Mouse (Mus musculus) bone marrow macrophage, adult 2 months (primary cell): Measurements from ENCODE around the gene Fndc4. TPM values are rescaled to one million over a fixed set of nuclear protein-coding genes. Genes with fewer than 3 reads are reported as not detected.

ENCODE experiments used
- H3K27ac ChIP-seq: 2 replicates; pipeline ENCODE4 v1.5.1; 2012; ENCODE audit warnings: low read depth, low read length; ENCODE audit not compliant: insufficient read depth
- H3K4me1 ChIP-seq: 2 replicates; pipeline ENCODE4 v1.6.1; 2012; ENCODE audit warnings: low read length; ENCODE audit not compliant: control insufficient read depth, insufficient read depth
- H3K4me3 ChIP-seq: 2 replicates; pipeline ENCODE4 v1.5.1; 2012; ENCODE audit warnings: mild to moderate bottlenecking, low read length, moderate library complexity; ENCODE audit not compliant: insufficient read depth
- CTCF ChIP-seq: IDR thresholded peaks from 2 replicates; pipeline ENCODE4 v1.5.1; 2012; ENCODE audit warnings: low read depth, mild to moderate bottlenecking, low read length, moderate library complexity
- POLR2A ChIP-seq: IDR thresholded peaks from 2 replicates; pipeline ENCODE4 v1.6.1; 2012; ENCODE audit warnings: mild to moderate bottlenecking, low read depth, low read length, borderline replicate concordance
- polyA plus RNA-seq: library from polyadenylated mRNA; stranded (reverse); fragments of >200 nt; gene quantifications from 2 replicates; pipeline ENCODE4 v1.2.4, GENCODE M21; 2012; ENCODE audit not compliant: missing spikeins, insufficient read depth, insufficient read length

Fndc4 gene
- polyA plus RNA-seq, 1 experiment = not detected

DNA sequence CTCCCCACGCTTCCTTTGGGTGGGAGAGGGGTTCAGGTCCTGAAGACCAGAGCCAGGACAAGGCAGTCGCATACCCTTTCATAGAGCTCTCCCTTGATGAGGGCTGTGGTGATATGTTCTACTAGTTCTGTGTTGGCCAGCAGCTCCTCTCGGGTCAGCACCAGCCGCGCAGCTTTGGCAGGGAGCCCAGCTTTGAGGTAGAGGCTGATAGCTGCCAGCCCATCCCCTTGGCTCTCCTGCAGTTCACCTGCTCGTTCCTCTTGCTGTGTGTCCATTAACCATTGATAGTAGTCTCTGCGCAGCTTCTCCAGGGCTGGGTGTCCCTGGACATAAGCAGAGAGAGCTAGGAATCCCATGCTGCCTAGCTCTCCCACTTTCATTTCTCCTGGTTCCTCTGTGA lies 29.8 kb downstream of the Fndc4 start:
- Histone ChIP-seq H3K4me3 (no peak overlapping the region), H3K27ac (no peak overlapping the region), H3K4me1 (0 out of 2 replicates have a peak, but pooled peaks cover 2% of the 10 kb centered on the region)
- TF ChIP-seq CTCF = no peak
- TF ChIP-seq POLR2A = no peak

DNA sequence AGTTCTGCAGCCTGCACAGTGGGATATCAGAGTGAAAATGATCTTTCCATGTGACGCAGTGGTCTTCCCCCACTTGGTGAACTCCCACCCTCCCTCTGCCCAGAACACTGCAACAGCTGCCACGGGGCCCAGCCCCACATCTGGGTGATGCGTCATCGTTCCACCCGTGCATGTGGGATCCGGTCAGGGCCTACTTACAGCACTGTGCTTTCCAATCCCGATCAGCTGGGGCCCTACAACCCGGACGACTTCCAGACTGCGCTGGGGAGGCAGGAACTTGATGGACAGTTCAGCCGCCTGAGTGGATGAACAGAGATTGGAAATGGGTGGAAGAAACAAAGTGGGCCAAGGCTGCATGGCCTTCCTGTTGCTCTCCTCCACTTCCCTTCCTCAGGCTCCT lies 38.3 kb downstream of the Fndc4 start:
- no peak for TF ChIP-seq POLR2A
- TF ChIP-seq CTCF = no peak
- no peak overlapping the region for H3K27ac ChIP-seq
- H3K4me1 ChIP-seq = peaks cover 34% of the 10 kb centered on the region
- no peak overlapping the region for H3K4me3 ChIP-seq

DNA sequence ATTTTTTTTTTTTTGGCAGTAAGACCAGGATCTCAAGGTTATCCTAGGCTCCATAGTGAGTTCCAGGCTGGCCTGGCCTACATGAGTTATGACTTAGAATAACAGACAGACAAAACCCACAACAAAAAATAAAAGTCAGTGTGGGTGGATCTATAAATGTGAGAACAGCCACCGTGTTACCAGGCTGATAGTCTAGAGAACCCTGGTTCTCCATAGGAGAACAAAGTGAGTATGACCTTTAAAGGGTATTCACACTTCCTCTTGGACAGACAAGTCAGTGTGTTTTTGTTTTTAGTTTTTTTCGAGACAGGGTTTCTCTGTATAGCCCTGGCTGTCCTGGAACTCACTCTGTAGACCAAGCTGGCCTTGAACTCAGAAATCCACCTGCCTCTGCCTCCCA lies 39.9 kb downstream of the Fndc4 start:
- Histone ChIP-seq H3K27ac (peak overlapping the region; percentile 1; the same call in 1 of the 2 replicates), H3K4me1 (peaks cover 34% of the 10 kb centered on the region), H3K4me3 (no peak overlapping the region)
- TF ChIP-seq POLR2A = no peak
- no peak for TF ChIP-seq CTCF

DNA sequence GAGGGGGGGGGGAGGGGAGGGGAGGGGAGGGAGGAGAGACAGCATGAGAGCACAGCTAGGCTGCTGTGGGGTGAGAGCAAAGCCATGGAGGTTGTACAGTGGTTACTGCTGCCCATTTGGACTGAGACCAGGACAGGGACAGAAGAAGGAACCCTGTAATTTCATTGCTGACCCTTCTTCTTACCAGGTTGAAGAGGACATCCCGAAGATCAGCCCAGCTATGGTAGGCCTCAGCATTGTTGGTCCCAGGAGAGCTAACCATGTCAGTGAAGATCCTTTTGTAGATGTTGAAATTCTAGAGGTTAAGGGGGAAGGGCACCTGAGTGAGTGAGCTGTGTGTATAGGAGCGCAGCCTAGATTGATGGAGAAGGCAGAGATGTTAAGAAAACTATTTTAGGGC lies 40.5 kb downstream of the Fndc4 start:
- no peak overlapping the region for H3K27ac ChIP-seq
- peaks cover 34% of the 10 kb centered on the region for H3K4me1 ChIP-seq
- TF ChIP-seq POLR2A = no peak
- TF ChIP-seq CTCF = no peak
- H3K4me3 ChIP-seq = no peak overlapping the region

DNA sequence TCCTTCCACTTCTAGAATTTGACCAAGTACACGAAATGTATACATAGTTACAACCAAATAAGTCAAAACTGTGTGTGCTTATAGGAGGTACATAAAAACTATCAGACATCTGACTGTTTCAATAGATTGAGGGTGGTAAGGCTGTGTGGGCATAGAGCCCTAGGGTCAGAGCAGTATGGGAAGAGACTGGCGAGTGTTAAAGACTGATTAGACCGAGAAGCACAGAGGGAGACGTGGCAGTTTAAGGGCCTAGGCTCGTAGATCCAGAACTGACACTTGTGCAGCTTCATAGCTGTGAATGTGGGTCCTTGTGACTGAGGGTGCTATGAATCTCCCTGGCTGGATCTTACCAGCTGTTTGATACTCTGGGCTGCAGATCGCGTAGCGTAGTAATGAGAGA lies 41.0 kb downstream of the Fndc4 start:
- TF ChIP-seq POLR2A (no peak), CTCF (no peak)
- Histone ChIP-seq H3K27ac (peak overlapping the region; percentile 49), H3K4me3 (no peak overlapping the region), H3K4me1 (peaks cover 34% of the 10 kb centered on the region)

DNA sequence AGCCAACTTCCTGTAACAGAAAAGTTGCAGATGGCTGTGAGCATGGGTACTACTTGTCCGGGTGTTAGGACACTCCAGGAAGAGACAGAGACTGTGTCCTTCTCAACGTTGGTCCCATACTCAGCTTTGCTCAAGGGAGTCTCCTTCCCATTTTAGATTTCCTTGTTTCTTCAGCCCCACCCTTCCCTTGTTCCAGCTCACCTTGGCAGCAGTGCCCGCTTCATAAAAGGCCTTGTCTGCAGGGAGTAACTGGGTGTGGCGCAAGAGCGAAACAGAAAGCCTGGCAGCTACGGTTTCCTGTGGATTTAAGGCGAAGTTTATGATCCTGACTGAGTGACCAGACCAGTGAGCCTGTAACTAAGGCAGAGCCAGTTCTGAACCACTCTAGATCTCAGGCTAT lies 41.4 kb downstream of the Fndc4 start:
- peak overlapping the region; percentile 1; the same call in 1 of the 2 replicates for H3K4me3 ChIP-seq

DNA sequence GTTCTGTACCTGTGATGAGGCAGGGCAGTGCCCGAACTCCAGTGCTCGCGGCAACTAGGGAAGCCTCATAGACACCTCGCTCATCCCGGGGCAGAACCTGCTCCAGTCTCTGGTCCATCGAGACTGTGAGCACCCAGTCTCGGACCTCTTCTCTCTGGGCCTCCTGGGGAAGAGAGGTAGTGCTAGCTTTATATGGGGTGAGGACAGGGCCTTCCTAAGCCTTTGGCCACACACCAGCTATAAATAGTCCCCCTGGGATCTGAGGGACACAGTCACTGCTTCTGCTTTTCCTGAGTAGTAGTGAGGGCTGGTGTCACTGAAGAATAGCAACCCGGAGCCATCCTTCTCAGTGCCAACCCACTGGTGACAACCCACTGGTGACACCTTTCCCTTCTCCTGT lies 42.1 kb downstream of the Fndc4 start:
- TF ChIP-seq POLR2A (no peak), CTCF (no peak)
- Histone ChIP-seq H3K4me1 (peaks cover 34% of the 10 kb centered on the region), H3K27ac (peak overlapping the region; percentile 49), H3K4me3 (peak overlapping the region; percentile 3; the same call in 1 of the 2 replicates)

More for the DNA sequence above, 41.4 kb downstream of the Fndc4 start:
- H3K27ac ChIP-seq = peak overlapping the region; percentile 49
- peaks cover 34% of the 10 kb centered on the region for H3K4me1 ChIP-seq
- TF ChIP-seq CTCF = no peak
- no peak for TF ChIP-seq POLR2A

DNA sequence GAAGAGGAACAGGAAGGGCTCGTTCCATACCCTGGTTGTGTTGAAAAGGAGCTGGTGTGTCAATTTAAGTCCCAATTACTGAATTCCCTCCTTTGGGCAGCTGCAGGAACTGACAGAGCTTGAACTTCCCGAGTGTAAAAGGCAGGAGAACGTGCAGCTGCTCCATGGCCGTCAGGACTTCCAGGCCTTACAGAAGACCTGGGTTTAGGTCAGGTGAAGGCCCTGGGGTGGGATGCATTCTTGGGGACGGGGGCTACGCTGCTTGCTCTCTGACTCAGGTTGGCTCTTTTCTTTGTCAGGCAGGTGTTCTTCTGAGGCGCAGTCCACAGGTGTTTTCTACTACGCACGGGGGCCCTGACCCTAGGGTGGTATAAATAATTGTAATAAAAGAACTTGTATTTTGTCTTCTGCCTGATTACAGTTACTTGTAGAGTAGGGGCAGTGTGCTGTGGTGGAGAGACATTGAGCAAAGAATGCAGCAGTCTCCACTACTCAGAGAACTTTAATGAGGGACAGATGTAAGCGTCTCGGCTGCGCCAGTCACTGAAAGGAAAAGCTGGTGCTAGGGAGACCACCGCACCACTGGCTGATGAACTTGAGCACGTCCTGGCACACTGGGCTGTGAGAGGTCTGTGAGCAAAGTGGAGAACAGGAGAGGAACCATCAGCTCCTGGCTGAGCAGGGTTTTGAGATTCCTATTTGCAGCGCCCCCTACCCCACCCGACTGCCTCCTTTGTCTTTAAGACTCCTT lies 42.9 kb downstream of the Fndc4 start:
- H3K4me3 ChIP-seq = no peak overlapping the region
- TF ChIP-seq CTCF (no peak; the same call in 1 of the 2 replicates), POLR2A (no peak)

DNA sequence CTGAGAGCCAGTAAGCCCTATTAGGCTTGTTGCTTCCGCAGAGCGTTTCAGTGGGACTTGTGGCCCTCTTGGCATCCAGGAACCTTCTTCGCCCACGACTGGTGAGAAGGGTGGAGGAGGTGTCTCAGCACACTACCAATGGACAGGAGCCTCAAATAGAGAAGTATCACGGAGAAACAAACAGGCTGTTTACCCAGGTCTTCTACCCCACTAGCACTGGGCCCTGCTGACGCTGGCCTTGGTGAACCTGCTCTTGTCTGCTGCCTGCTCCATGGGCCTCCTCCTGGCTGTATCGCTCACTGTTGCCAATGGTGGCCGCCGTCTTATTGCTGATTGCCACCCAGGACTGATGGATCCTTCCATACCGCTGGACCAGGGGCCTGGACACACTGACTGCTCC lies 43.7 kb downstream of the Fndc4 start:
- TF ChIP-seq POLR2A (no peak), CTCF (no peak)
- H3K4me3 ChIP-seq = no peak overlapping the region
- no peak overlapping the region for H3K27ac ChIP-seq
- H3K4me1 ChIP-seq = peaks cover 28% of the 10 kb centered on the region

More for the DNA sequence above, 42.9 kb downstream of the Fndc4 start:
- H3K4me1 ChIP-seq = peaks cover 34% of the 10 kb centered on the region
- no peak overlapping the region for H3K27ac ChIP-seq

DNA sequence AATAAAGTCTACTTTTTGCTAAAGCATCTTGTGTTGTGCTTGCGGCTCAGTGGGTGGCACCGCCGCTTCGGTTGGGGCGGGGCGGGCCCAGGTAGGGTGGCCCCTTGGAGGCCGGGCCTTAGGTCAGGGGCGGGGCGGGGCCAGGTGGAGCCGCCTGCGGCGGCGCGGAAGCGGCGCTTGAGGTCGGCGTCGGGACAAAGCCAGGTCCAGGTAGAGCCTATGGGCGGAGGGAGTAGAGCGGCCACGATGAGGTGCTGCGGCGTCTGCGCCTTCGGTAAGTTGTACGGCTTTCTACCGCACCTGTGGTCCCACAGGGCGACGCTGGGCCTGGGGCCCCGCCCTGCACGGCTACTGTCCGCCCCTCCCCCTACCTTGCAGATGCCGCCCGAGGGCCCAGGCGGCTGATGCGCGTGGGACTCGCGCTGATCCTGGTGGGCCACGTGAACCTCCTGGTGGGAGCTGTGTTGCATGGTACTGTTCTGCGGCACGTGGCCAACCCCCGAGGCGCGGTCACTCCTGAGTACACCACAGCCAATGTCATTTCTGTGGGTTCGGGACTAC lies 44.3 kb downstream of the Fndc4 start, which contains the start of gene Krtcap3:
Gene Krtcap3 (plus strand): TSS at position 151 of the 561 bp plus-strand sequence.
- no peak within 1 kb of the TSS for H3K4me3 ChIP-seq
- no peak within 1 kb of the TSS for H3K27ac ChIP-seq
- H3K4me1 ChIP-seq = peaks cover 28% of the 10 kb centered on the region
- no peak for TF ChIP-seq CTCF

DNA sequence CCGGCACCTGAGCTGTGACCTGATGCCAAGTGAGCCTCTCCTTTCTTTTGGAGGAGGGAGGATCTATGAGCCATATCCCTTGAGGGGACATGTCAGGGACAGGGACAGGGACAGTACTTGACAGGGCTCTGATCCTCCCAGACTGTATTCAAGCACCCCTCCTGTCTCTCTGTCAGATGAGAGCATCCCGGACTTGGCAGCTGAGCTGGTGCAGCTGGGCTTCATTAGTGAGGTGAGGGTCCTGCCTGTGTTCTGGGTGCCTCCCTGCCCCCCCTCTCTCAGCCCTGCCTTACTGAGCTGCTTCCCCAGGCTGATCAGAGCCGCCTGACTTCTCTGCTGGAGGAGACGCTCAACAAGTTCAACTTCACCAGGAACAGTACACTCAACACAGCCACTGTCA lies 45.2 kb downstream of the Fndc4 start:
- TF ChIP-seq CTCF (no peak), POLR2A (no peak)
- Histone ChIP-seq H3K27ac (no peak overlapping the region), H3K4me3 (no peak overlapping the region), H3K4me1 (peaks cover 25% of the 10 kb centered on the region)

Other genes with a start within 250 kb of the Fndc4 start
- 114 and 133 TPM in 2 replicates for gene Atraid, start 247.8 kb downstream of the Fndc4 start, polyA plus RNA-seq
- gene Slc5a6, start 247.2 kb downstream of the Fndc4 start, polyA plus RNA-seq = 5.5 and 7.5 TPM in 2 replicates
- 4.2 and 4.6 TPM in 2 replicates for gene Cad, start 241.3 kb downstream of the Fndc4 start, polyA plus RNA-seq
- not detected in 2 replicates for gene Dnajc5g, start 189.8 kb downstream of the Fndc4 start, polyA plus RNA-seq
- not detected in 2 replicates for gene Slc30a3, start 187.8 kb downstream of the Fndc4 start, polyA plus RNA-seq
- gene Trim54, start 179.4 kb downstream of the Fndc4 start, polyA plus RNA-seq = not detected in 2 replicates
- gene Ucn, start 157.3 kb downstream of the Fndc4 start, polyA plus RNA-seq = not detected in 2 replicates
- gene Mpv17, start 141.8 kb downstream of the Fndc4 start, polyA plus RNA-seq = 75.0 and 75.3 TPM in 2 replicates
- 0.93 and 2.7 TPM in 2 replicates for gene Gm29609, start 116.2 kb downstream of the Fndc4 start, polyA plus RNA-seq
- gene Gtf3c2, start 115.9 kb downstream of the Fndc4 start, polyA plus RNA-seq = 80.4 and 90.2 TPM in 2 replicates
- gene Snx17, start 102.9 kb downstream of the Fndc4 start, polyA plus RNA-seq = 80.3 and 85.8 TPM in 2 replicates
- 28.3 and 28.9 TPM in 2 replicates for gene Eif2b4, start 102.7 kb downstream of the Fndc4 start, polyA plus RNA-seq
- 32.3 and 33.1 TPM in 2 replicates for gene Zfp513, start 93.8 kb downstream of the Fndc4 start, polyA plus RNA-seq
- gene Ppm1g, start 75.4 kb downstream of the Fndc4 start, polyA plus RNA-seq = 61.2 and 67.7 TPM in 2 replicates
- 84.1 and 85.8 TPM in 2 replicates for gene Nrbp1, start 55.2 kb downstream of the Fndc4 start, polyA plus RNA-seq
- gene Gm9970, start 54.8 kb downstream of the Fndc4 start, polyA plus RNA-seq = not detected in 2 replicates
- 4.6 and 8.3 TPM in 2 replicates for gene Krtcap3, start 44.4 kb downstream of the Fndc4 start, polyA plus RNA-seq
- gene Ift172, start 5.0 kb downstream of the Fndc4 start, polyA plus RNA-seq = 36.9 and 45.0 TPM in 2 replicates
- gene Gckr, start 1.4 kb upstream of the Fndc4 start, polyA plus RNA-seq = not detected in 2 replicates
- gene Zfp512, start 156.4 kb upstream of the Fndc4 start, polyA plus RNA-seq = 24.8 and 34.2 TPM in 2 replicates
- gene 4930548H24Rik, start 189.7 kb upstream of the Fndc4 start, polyA plus RNA-seq = not detected in 2 replicates
- 13.8 and 17.3 TPM in 2 replicates for gene Gpn1, start 198.7 kb upstream of the Fndc4 start, polyA plus RNA-seq
- gene Slc4a1ap, start 230.9 kb upstream of the Fndc4 start, polyA plus RNA-seq = 37.2 and 44.5 TPM in 2 replicates
- 16.2 and 17.9 TPM in 2 replicates for gene Supt7l, start 231.7 kb upstream of the Fndc4 start, polyA plus RNA-seq